Mouse (Mus musculus) MEL (cell line): ENCODE results near the gene Slfnl1.

Source experiments
- CTCF ChIP-seq, 3 experiments: IDR thresholded peaks in 2 of 3; conservative IDR thresholded peaks in 1 of 3; 2 replicates each; pipeline ENCODE4 v1.5.1; 2011 to 2012; ENCODE audit warnings: low read length in 3 of 3, low read depth in 2 of 3, mild to moderate bottlenecking in 2 of 3, improper control_type of control experiment in 1 of 3, inconsistent platforms in 1 of 3, mixed read lengths in 1 of 3, moderate library complexity in 1 of 3; ENCODE audit not compliant: control insufficient read depth in 1 of 3, insufficient read depth in 1 of 3, poor library complexity in 1 of 3, severe bottlenecking in 1 of 3
- MAFK ChIP-seq: IDR thresholded peaks from 2 replicates; pipeline ENCODE4 v1.6.1; 2011; ENCODE audit warnings: low read depth, mild to moderate bottlenecking, low read length, improper control_type of control experiment, borderline replicate concordance
- POLR2A ChIP-seq, 2 experiments: IDR thresholded peaks; 2 replicates each; pipeline ENCODE4 v1.6.1; 2011 to 2012; ENCODE audit warnings: low read length in 2 of 2, mild to moderate bottlenecking in 2 of 2, control low read depth in 1 of 2, improper control_type of control experiment in 1 of 2, low read depth in 1 of 2, moderate library complexity in 1 of 2; ENCODE audit not compliant: control insufficient read depth in 1 of 2, insufficient read depth in 1 of 2, poor library complexity in 1 of 2
- RAD21 ChIP-seq: IDR thresholded peaks from 2 replicates; pipeline ENCODE4 v1.6.1; 2011; ENCODE audit warnings: mild to moderate bottlenecking, low read depth, low read length, improper control_type of control experiment

- TF ChIP-seq CTCF (IDR thresholded peaks at IDR 0.05 in 2 of 3, conservative IDR thresholded peaks at IDR 0.05 in 1 of 3; ENCODE audit: control insufficient read depth in 1 of 3, insufficient read depth in 1 of 3, low read depth in 2 of 3, low read length in 3 of 3, poor library complexity in 1 of 3, severe bottlenecking in 1 of 3) = no peak
- TF ChIP-seq RAD21 = no peak
- no peak for TF ChIP-seq POLR2A (IDR thresholded peaks at IDR 0.05; ENCODE audit: control insufficient read depth in 1 of 2, insufficient read depth in 1 of 2, low read depth in 1 of 2, low read length in 2 of 2, poor library complexity in 1 of 2)
- TF ChIP-seq MAFK = no peak
Observed at GRCm38 (mm10) chr4:120531986-120532385, at the start of gene Slfnl1.
